In genomic region chr13:49581541-49582530, GRCm38 (mm10) we compare ENCODE assay signal across 7 mouse cellular contexts.
DNase-seq lines count a peak whose midpoint lies in the region.

TSS of gene Omd (plus strand) at chr13:49582462.

- DNase-seq in ovary, postnatal 14 days (ENCODE audit: low spot score), result peak; percentile 6
- DNase-seq in ovary, postnatal 36 days (ENCODE audit: low spot score), result no peak
- peak; percentile 65 for DNase-seq in fibroblast of lung, adult 2 months (ENCODE audit: low read depth)
- DNase-seq in kidney, postnatal 14 days, result peak; percentile 56
- no peak for DNase-seq in spleen, adult 12 weeks (ENCODE audit: low spot score)
- DNase-seq in cerebellum, adult 9-10 months, result no peak
- DNase-seq in cerebellum, adult 18-20 months, result no peak

Comparison
In these comparisons a context has a peak if more than half of its experiments do, and no peak if none do; other contexts are left out.
1. DNase-seq: peak in ovary, postnatal 14 days (single experiment), fibroblast of lung, adult 2 months (single experiment) and kidney, postnatal 14 days (single experiment); none in ovary, postnatal 36 days (single experiment), spleen, adult 12 weeks (single experiment), cerebellum, adult 9-10 months (single experiment) and cerebellum, adult 18-20 months (0 of 2).